Mouse (Mus musculus): Measurements from ENCODE around the gene Hbp1. TPM values are rescaled to one million over a fixed set of nuclear protein-coding genes. Genes with fewer than 3 reads are reported as not detected.

Gene Hbp1
- polyA plus RNA-seq, 1 experiment from 2014 or later, result 128 TPM

- WGBS, result 65% methylated on average over 6 of the region's 6 CpGs
- H3K9ac ChIP-seq (ENCODE audit: low read depth, low read length), result no peak overlapping the region
- no peak for ATAC-seq (ENCODE audit: low FRiP score, low TSS enrichment)
- H3K4me2 ChIP-seq (replicated peaks; ENCODE audit: low read depth, low read length), result no peak overlapping the region
- H3K4me3 ChIP-seq (ENCODE audit: low read length), result no peak overlapping the region
- no peak overlapping the region for H3K27ac ChIP-seq (ENCODE audit: low read depth, low read length)
- no peaks in the 10 kb centered on the region for H3K27me3 ChIP-seq (ENCODE audit: control insufficient read depth, insufficient read depth, low read length)
- no peaks in the 10 kb centered on the region for H3K9me3 ChIP-seq (ENCODE audit: control insufficient read depth, low read length)
- H3K36me3 ChIP-seq (ENCODE audit: control insufficient read depth, insufficient read depth, low read length), result no peaks in the 10 kb centered on the region
- no peaks in the 10 kb centered on the region for H3K4me1 ChIP-seq (ENCODE audit: control insufficient read depth, insufficient read depth, low read length)
Observed at GRCm38 (mm10) chr12:31905696-31906551, 44.4 kb downstream of the Hbp1 start.

GRCm38 (mm10) chr12:31900391-31900914, 49.9 kb downstream of the Hbp1 start:
- Histone ChIP-seq H3K27ac (ENCODE audit: low read depth, low read length) (no peak overlapping the region), H3K4me1 (ENCODE audit: control insufficient read depth, insufficient read depth, low read length) (no peaks in the 10 kb centered on the region; the same call in 1 of the 2 replicates), H3K9ac (ENCODE audit: low read depth, low read length) (no peak overlapping the region), H3K4me3 (ENCODE audit: low read length) (no peak overlapping the region), H3K9me3 (ENCODE audit: control insufficient read depth, low read length) (no peaks in the 10 kb centered on the region), H3K27me3 (ENCODE audit: control insufficient read depth, insufficient read depth, low read length) (no peaks in the 10 kb centered on the region), H3K4me2 (replicated peaks; ENCODE audit: low read depth, low read length) (no peak overlapping the region), H3K36me3 (ENCODE audit: control insufficient read depth, insufficient read depth, low read length) (no peaks in the 10 kb centered on the region; the same call in 1 of the 2 replicates)
- no peak for ATAC-seq (ENCODE audit: low FRiP score, low TSS enrichment)
- 87% methylated on average over 4 of the region's 4 CpGs for WGBS

GRCm38 (mm10) chr12:31897456-31897855, 52.9 kb downstream of the Hbp1 start:
- 69% methylated on average over 7 of the region's 7 CpGs for WGBS
- Histone ChIP-seq H3K4me3 (ENCODE audit: low read length) (no peak overlapping the region), H3K9me3 (ENCODE audit: control insufficient read depth, low read length) (no peaks in the 10 kb centered on the region), H3K4me2 (replicated peaks; ENCODE audit: low read depth, low read length) (no peak overlapping the region), H3K4me1 (ENCODE audit: control insufficient read depth, insufficient read depth, low read length) (no peaks in the 10 kb centered on the region; the same call in 1 of the 2 replicates), H3K27ac (ENCODE audit: low read depth, low read length) (no peak overlapping the region), H3K36me3 (ENCODE audit: control insufficient read depth, insufficient read depth, low read length) (no peaks in the 10 kb centered on the region; the same call in 1 of the 2 replicates), H3K27me3 (ENCODE audit: control insufficient read depth, insufficient read depth, low read length) (no peaks in the 10 kb centered on the region), H3K9ac (ENCODE audit: low read depth, low read length) (no peak overlapping the region)
- no peak for ATAC-seq (ENCODE audit: low FRiP score, low TSS enrichment)

GRCm38 (mm10) chr12:31896986-31897385, 53.3 kb downstream of the Hbp1 start:
- ATAC-seq (ENCODE audit: low FRiP score, low TSS enrichment), result no peak

GRCm38 (mm10) chr12:31896295-31896694, 54.0 kb downstream of the Hbp1 start:
- no peaks in the 10 kb centered on the region; the same call in 1 of the 2 replicates for H3K4me1 ChIP-seq (ENCODE audit: control insufficient read depth, insufficient read depth, low read length)
- 36% methylated on average over 5 of the region's 5 CpGs for WGBS
- H3K9ac ChIP-seq (ENCODE audit: low read depth, low read length), result no peak overlapping the region
- H3K9me3 ChIP-seq (ENCODE audit: control insufficient read depth, low read length), result no peaks in the 10 kb centered on the region
- H3K4me2 ChIP-seq (replicated peaks; ENCODE audit: low read depth, low read length), result no peak overlapping the region
- H3K27ac ChIP-seq (ENCODE audit: low read depth, low read length), result no peak overlapping the region
- H3K4me3 ChIP-seq (ENCODE audit: low read length), result no peak overlapping the region
- no peaks in the 10 kb centered on the region; the same call in 1 of the 2 replicates for H3K36me3 ChIP-seq (ENCODE audit: control insufficient read depth, insufficient read depth, low read length)
- no peak for ATAC-seq (ENCODE audit: low FRiP score, low TSS enrichment)
- no peaks in the 10 kb centered on the region for H3K27me3 ChIP-seq (ENCODE audit: control insufficient read depth, insufficient read depth, low read length)

More at GRCm38 (mm10) chr12:31896986-31897385, 53.3 kb downstream of the Hbp1 start:
- Histone ChIP-seq H3K27ac (ENCODE audit: low read depth, low read length) (no peak overlapping the region), H3K9me3 (ENCODE audit: control insufficient read depth, low read length) (no peaks in the 10 kb centered on the region), H3K9ac (ENCODE audit: low read depth, low read length) (no peak overlapping the region), H3K4me3 (ENCODE audit: low read length) (no peak overlapping the region), H3K36me3 (ENCODE audit: control insufficient read depth, insufficient read depth, low read length) (no peaks in the 10 kb centered on the region; the same call in 1 of the 2 replicates), H3K4me1 (ENCODE audit: control insufficient read depth, insufficient read depth, low read length) (no peaks in the 10 kb centered on the region; the same call in 1 of the 2 replicates), H3K4me2 (replicated peaks; ENCODE audit: low read depth, low read length) (no peak overlapping the region), H3K27me3 (ENCODE audit: control insufficient read depth, insufficient read depth, low read length) (no peaks in the 10 kb centered on the region)
- WGBS, result 55% methylated on average over 8 of the region's 8 CpGs

GRCm38 (mm10) chr12:31895888-31896287, 54.4 kb downstream of the Hbp1 start:
- H3K9ac ChIP-seq (ENCODE audit: low read depth, low read length), result no peak overlapping the region
- no peak overlapping the region for H3K4me3 ChIP-seq (ENCODE audit: low read length)
- H3K4me2 ChIP-seq (replicated peaks; ENCODE audit: low read depth, low read length), result no peak overlapping the region
- ATAC-seq (ENCODE audit: low FRiP score, low TSS enrichment), result no peak
- no peaks in the 10 kb centered on the region for H3K9me3 ChIP-seq (ENCODE audit: control insufficient read depth, low read length)
- no peaks in the 10 kb centered on the region; the same call in 1 of the 2 replicates for H3K4me1 ChIP-seq (ENCODE audit: control insufficient read depth, insufficient read depth, low read length)
- 22% methylated on average over 2 of the region's 2 CpGs for WGBS
- H3K27ac ChIP-seq (ENCODE audit: low read depth, low read length), result no peak overlapping the region
- H3K27me3 ChIP-seq (ENCODE audit: control insufficient read depth, insufficient read depth, low read length), result no peaks in the 10 kb centered on the region
- H3K36me3 ChIP-seq (ENCODE audit: control insufficient read depth, insufficient read depth, low read length), result no peaks in the 10 kb centered on the region; the same call in 1 of the 2 replicates

GRCm38 (mm10) chr12:31895095-31895734, 55.1 kb downstream of the Hbp1 start:
- Histone ChIP-seq H3K36me3 (ENCODE audit: control insufficient read depth, insufficient read depth, low read length) (no peaks in the 10 kb centered on the region), H3K4me1 (ENCODE audit: control insufficient read depth, insufficient read depth, low read length) (no peaks in the 10 kb centered on the region; the same call in 1 of the 2 replicates), H3K4me2 (replicated peaks; ENCODE audit: low read depth, low read length) (no peak overlapping the region), H3K4me3 (ENCODE audit: low read length) (no peak overlapping the region), H3K9ac (ENCODE audit: low read depth, low read length) (no peak overlapping the region), H3K9me3 (ENCODE audit: control insufficient read depth, low read length) (no peaks in the 10 kb centered on the region), H3K27ac (ENCODE audit: low read depth, low read length) (no peak overlapping the region), H3K27me3 (ENCODE audit: control insufficient read depth, insufficient read depth, low read length) (no peaks in the 10 kb centered on the region)
- 51% methylated on average over 8 of the region's 8 CpGs for WGBS
- ATAC-seq (ENCODE audit: low FRiP score, low TSS enrichment), result no peak

- no peak overlapping the region for H3K9ac ChIP-seq (ENCODE audit: low read depth, low read length)
- no peaks in the 10 kb centered on the region for H3K27me3 ChIP-seq (ENCODE audit: control insufficient read depth, insufficient read depth, low read length)
- no peak overlapping the region for H3K4me3 ChIP-seq (ENCODE audit: low read length)
- no peak overlapping the region for H3K27ac ChIP-seq (ENCODE audit: low read depth, low read length)
- no peak overlapping the region for H3K4me2 ChIP-seq (replicated peaks; ENCODE audit: low read depth, low read length)
- no peaks in the 10 kb centered on the region; the same call in 1 of the 2 replicates for H3K36me3 ChIP-seq (ENCODE audit: control insufficient read depth, insufficient read depth, low read length)
- no peaks in the 10 kb centered on the region for H3K9me3 ChIP-seq (ENCODE audit: control insufficient read depth, low read length)
- H3K4me1 ChIP-seq (ENCODE audit: control insufficient read depth, insufficient read depth, low read length), result no peaks in the 10 kb centered on the region; the same call in 1 of the 2 replicates
- ATAC-seq (ENCODE audit: low FRiP score, low TSS enrichment), result no peak
- 91% methylated on average over 7 of the region's 7 CpGs for WGBS
Observed at GRCm38 (mm10) chr12:31892771-31893170, 57.6 kb downstream of the Hbp1 start.
